Mouse (Mus musculus) adrenal gland, adult 18-20 months (tissue): Measurements from ENCODE around the gene Slc23a4. TPM values are rescaled to one million over a fixed set of nuclear protein-coding genes. Genes with fewer than 3 reads are reported as not detected.

Experiments
- DNase-seq, 2 experiments: peaks; one replicate each; pipeline ENCODE4 v3.0.0; 2021 to 2022; ENCODE audit warnings: low spot score in 2 of 2
- long read RNA-seq, 2 experiments: library from polyadenylated mRNA; stranded (forward); transcript quantifications; one replicate each; pipeline ENCODE4 v2.0.0; 2021
- total RNA-seq, 2 experiments: library from RNA; stranded (reverse); gene quantifications; 1 replicate in 1 of 2; 2 replicates in 1 of 2; pipeline ENCODE4 v1.2.3; 2021

Gene Slc23a4
- total RNA-seq: under 1 TPM; 0.13 to 0.45 TPM
- long read RNA-seq, experiment 1: 0 reads
- long read RNA-seq, experiment 2: 0 reads

DNA sequence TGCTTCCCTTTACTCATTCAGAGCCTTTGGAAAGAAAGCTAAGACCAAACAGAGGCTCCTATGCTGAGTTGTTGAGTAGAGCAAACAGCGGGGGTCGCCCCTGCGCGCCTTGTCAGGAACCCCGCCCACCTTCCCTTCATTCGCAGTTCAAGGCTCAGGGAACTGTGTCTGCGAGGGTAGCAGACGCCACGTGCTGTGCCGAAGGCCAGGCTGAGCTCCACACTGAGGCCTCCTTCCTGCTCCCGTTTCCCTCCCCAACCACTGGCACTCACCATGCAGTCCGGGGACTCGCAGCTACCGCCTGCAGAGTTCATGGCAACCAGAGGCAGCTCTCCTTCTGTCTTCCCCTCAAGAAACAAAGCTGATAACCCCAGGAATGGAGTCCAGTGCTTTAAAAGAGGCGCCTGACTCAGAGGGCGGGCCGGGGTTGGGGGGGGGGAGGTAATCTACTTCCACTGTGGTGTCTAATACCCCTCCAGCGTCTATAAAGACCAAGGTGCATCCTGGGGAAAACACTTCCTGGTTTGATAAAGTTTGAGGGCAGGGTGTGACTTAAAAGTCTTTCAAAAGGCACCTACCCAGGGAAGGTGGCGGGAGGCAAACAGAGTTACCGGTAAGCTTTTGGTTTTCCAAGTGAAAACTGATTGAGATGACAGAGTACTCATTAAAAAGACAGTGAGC, at the start of gene Slc23a4:
Slc23a4 (minus strand) TSS at position 324 of the 681 bp plus-strand sequence.
- no peak for DNase-seq

- no peak for DNase-seq
Observed at GRCm38 (mm10) chr6:35033341-35033740, 45.1 kb upstream of the Slc23a4 start.

DNA sequence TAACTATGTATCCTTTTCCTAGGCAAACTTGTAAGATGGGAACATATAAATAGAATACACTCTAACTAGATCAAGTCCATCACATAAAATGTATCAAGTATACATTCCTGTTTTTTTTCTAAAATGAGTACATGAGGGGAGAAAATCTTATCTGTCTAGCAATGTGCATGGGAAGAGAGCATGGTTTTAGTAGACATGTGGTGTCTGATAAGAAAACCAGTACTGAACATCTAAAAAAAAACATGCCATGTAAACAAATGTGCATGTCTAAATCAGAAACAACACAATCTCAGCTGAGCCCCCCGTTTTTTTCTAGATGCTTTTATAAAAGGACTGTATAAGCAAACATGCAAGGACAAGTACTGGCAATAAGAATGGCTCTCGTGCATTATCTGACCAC, 44.5 kb upstream of the Slc23a4 start:
- no peak for DNase-seq

DNA sequence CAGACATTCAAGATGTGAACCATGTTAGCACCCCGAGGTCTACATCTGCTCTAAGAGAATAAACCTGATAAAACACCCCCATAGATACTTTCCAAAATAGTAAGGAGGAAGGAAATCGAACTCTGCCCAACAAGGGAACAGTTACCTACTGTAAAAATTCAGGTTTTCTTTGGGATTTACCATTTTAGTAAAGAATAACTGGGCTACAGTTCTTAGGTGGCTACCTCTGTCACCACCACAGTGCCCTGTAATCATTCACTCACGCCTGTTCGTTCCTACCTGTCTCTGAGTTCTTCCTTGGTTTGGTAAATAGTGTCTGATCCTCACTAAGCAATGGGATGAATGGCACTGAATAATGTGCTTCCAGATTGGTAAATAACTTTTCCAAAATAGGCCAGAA, 42.6 kb upstream of the Slc23a4 start:
- no peak for DNase-seq

GRCm38 (mm10) chr6:35030226-35030625, 42.0 kb upstream of the Slc23a4 start:
- DNase-seq: no peak

DNA sequence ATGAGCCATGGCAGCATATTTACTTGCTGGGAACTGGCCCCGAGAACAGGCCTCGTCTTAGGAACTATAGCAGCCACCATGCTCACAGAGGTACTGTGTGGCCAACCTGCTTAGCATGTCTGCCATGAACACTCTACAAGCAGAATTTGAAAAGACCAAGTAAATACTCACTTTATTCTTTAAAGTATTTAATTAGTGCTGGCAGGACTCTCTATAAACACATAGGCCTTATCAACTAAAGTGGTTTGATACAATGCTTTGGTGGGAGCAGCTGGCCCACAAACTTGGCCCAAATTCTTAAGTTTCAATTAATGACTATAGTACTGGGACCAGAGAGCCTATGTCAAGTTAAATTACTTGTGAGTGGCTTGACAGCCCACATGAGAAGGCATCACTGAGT, 39.8 kb upstream of the Slc23a4 start:
- no peak for DNase-seq

DNA sequence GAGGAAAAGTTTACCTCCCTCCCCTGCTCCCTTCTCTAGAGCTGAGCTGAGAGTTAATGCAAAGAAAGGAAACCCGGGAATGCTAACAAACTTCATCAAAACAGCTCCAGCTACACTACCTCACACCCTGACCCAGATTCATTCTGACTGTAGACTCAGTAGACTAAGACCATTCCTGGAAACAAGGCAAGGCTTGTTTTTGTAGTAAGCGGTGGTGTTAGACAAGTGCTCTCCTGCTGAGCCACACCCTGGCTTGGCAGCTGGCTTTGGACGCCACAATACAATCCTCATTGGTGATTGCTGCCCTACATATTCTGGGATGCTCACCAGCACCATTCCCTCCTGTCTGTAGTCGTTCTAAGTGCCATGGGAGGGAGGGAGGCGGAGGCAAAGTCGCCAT, 39.1 kb upstream of the Slc23a4 start:
- no peak for DNase-seq

DNA sequence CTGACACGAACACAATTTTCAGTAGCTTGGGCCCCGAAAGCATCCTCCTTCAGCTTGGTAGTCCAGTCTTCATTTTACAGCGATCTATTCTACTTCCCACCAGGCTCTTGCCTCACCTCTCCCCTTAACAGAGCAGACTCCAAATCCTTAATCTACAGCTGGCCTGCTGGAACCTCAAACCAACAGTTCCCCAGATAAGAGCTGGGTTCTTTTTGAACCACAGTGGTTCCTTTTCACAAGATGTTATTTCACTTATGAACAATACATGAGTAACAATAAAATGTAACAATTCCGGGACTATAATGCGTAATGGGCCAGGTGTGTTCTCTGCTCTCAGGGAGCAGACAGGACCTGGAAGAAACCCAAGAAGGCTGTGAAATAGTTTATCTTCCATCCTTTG, 28.4 kb upstream of the Slc23a4 start:
- no peak for DNase-seq

GRCm38 (mm10) chr6:35011953-35012352, 23.7 kb upstream of the Slc23a4 start:
- DNase-seq: no peak

DNA sequence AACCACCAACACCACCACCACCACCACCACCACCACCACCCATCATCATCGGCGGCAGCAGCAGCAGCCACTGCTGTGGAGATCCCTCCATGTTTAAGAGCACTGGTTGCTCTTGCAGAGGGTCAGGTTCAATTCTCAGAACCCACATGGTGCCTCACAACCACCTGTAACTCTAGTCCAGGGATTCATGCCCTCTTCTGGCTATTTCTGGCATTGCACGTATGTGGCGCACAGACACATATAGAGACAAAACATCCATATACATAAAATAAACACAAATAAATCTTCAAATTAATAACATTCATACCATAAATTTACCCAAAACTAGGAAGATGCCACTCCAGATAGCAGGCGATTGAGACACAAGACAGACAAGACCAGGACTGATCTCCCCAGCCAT, 22.5 kb upstream of the Slc23a4 start:
- no peak for DNase-seq

- DNase-seq: no peak
Observed at GRCm38 (mm10) chr6:35002261-35002669, 14.1 kb upstream of the Slc23a4 start.

DNA sequence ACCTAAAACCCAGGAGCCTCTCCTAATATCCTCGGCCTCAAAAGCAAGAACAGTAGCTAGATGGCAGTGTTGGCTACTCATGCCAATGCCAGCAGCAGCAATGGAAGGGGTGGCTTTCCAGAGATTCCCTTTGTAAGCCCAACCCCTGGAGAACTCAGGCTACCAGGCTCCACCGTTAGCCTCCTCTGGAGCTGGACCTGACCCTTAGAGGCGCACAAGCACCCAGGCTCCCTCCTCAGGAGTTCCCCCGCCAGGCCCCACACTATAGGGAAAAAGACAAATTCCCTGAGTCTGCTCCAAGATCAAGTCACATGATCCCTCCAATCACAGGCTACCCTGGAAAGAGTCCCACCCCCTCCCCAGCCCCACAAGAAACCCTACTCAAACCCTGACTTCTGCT, 10.9 kb upstream of the Slc23a4 start:
- DNase-seq: no peak

- DNase-seq: no peak
Observed at GRCm38 (mm10) chr6:34996496-34996895, 8.3 kb upstream of the Slc23a4 start.

GRCm38 (mm10) chr6:34995265-34995681, 7.1 kb upstream of the Slc23a4 start:
- DNase-seq: peak; percentile 73 to 77

- DNase-seq: no peak
Observed at GRCm38 (mm10) chr6:34994692-34995091, 6.5 kb upstream of the Slc23a4 start.

- no peak for DNase-seq
Observed at GRCm38 (mm10) chr6:34989263-34989662, 1.1 kb upstream of the Slc23a4 start.

GRCm38 (mm10) chr6:34987085-34987645, 1.0 kb downstream of the Slc23a4 start:
- no peak for DNase-seq

DNA sequence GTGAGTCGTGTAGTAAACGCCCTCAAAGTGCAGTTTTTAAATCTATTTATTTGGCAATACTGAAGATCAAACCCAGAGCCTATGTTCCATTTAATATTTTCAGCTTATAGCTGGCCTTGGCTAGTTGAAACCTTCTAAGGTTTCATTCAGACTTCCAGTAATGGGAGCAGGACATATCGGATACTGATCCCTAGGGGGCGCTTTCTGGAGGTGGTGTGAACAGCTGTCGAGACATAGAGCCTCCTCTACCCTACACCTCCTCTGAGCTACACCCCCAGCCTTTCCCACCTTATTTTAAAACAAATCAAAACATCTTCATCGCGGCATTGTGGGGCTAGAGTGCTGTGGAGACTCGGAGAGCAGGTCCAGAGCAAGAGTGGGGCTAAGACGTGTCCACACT, 7.5 kb downstream of the Slc23a4 start:
- DNase-seq: no peak

DNA sequence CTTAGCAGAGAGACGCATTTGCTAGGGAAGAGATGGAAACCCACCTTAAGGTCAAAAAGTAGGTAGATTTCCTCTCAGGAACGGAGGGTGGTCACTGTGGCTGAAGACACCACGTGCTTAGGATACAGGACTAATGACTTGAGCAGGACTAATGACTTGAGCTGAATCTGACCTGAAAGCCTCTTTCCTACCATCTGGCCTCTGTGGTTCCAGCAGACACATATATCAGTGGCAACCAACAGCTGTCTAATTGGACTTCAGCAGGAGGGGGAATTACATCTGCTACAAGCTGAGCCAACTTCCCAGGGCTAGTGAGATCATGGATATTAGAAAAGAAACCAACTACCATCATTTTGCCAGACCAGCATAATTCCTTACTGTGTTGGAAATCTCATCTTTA, 8.9 kb downstream of the Slc23a4 start:
- no peak for DNase-seq

- no peak for DNase-seq
Observed at GRCm38 (mm10) chr6:34971181-34971580, 17.0 kb downstream of the Slc23a4 start.

- DNase-seq: no peak
Observed at GRCm38 (mm10) chr6:34965819-34966539, 22.2 kb downstream of the Slc23a4 start.

- DNase-seq: no peak
Observed at GRCm38 (mm10) chr6:34964550-34964949, 23.7 kb downstream of the Slc23a4 start.
